Mouse (Mus musculus): ENCODE measurements around the gene Vsnl1. TPM values are rescaled to one million over a fixed set of nuclear protein-coding genes. Genes with fewer than 3 reads are reported as not detected.

Gene Vsnl1
- total and polyA plus RNA-seq, 3 experiments = 0.16 TPM; not detected in 2

- DNase-seq (ENCODE audit: low spot score) = no peak
- ATAC-seq (ENCODE audit: extremely low read depth, insufficient number of reproducible peaks, low FRiP score, poor library complexity, severe bottlenecking) = no peak
- TF ChIP-seq CTCF (IDR thresholded peaks at IDR 0.05; ENCODE audit: low read depth, low read length) (no peak), POLR2AphosphoS5 (IDR thresholded peaks at IDR 0.05; ENCODE audit: insufficient replicate concordance, low read depth, low read length) (no peak), GATA1 (IDR thresholded peaks at IDR 0.05; ENCODE audit: borderline replicate concordance, low read length) (no peak), TAL1 (conservative IDR thresholded peaks at IDR 0.05; ENCODE audit: low read depth, low read length) (no peak), GATA2 (IDR thresholded peaks at IDR 0.05; ENCODE audit: borderline replicate concordance, low read depth, low read length) (no peak)
- H3K9me3 ChIP-seq (replicated peaks) = no peaks in the 10 kb centered on the region
- H3K27me3 ChIP-seq (ENCODE audit: insufficient read depth, low read length) = no peaks in the 10 kb centered on the region
- no peaks in the 10 kb centered on the region for H3K36me3 ChIP-seq (replicated peaks)
- no peaks in the 10 kb centered on the region for H3K4me1 ChIP-seq (ENCODE audit: insufficient read depth, low read depth, low read length)
- H3K4me3 ChIP-seq (ENCODE audit: low read depth, low read length) = no peak overlapping the region
Observed at GRCm38 (mm10) chr12:11345963-11346362, 90.5 kb downstream of the Vsnl1 start.

GRCm38 (mm10) chr12:11342020-11342600, 94.3 kb downstream of the Vsnl1 start:
- DNase-seq (ENCODE audit: low spot score) = no peak
- no peaks in the 10 kb centered on the region for H3K9me3 ChIP-seq (replicated peaks)
- H3K4me1 ChIP-seq (ENCODE audit: insufficient read depth, low read depth, low read length) = no peaks in the 10 kb centered on the region
- TF ChIP-seq TAL1 (conservative IDR thresholded peaks at IDR 0.05; ENCODE audit: low read depth, low read length) (no peak), GATA1 (IDR thresholded peaks at IDR 0.05; ENCODE audit: borderline replicate concordance, low read length) (no peak), POLR2AphosphoS5 (IDR thresholded peaks at IDR 0.05; ENCODE audit: insufficient replicate concordance, low read depth, low read length) (no peak), GATA2 (IDR thresholded peaks at IDR 0.05; ENCODE audit: borderline replicate concordance, low read depth, low read length) (no peak), CTCF (IDR thresholded peaks at IDR 0.05; ENCODE audit: low read depth, low read length) (no peak)
- H3K4me3 ChIP-seq (ENCODE audit: low read depth, low read length) = no peak overlapping the region
- H3K27me3 ChIP-seq (ENCODE audit: insufficient read depth, low read length) = no peaks in the 10 kb centered on the region
- no peaks in the 10 kb centered on the region for H3K36me3 ChIP-seq (replicated peaks)
- ATAC-seq (ENCODE audit: extremely low read depth, insufficient number of reproducible peaks, low FRiP score, poor library complexity, severe bottlenecking) = no peak

GRCm38 (mm10) chr12:11338251-11338650, 98.2 kb downstream of the Vsnl1 start:
- no peak for DNase-seq (ENCODE audit: low spot score)
- H3K36me3 ChIP-seq (replicated peaks) = no peaks in the 10 kb centered on the region
- no peaks in the 10 kb centered on the region for H3K4me1 ChIP-seq (ENCODE audit: insufficient read depth, low read depth, low read length)
- 0 out of 2 replicates have a peak, but pooled peaks cover 2% of the 10 kb centered on the region for H3K27me3 ChIP-seq (ENCODE audit: insufficient read depth, low read length)
- ATAC-seq (ENCODE audit: extremely low read depth, insufficient number of reproducible peaks, low FRiP score, poor library complexity, severe bottlenecking) = no peak
- no peak overlapping the region for H3K4me3 ChIP-seq (ENCODE audit: low read depth, low read length)
- TF ChIP-seq GATA2 (IDR thresholded peaks at IDR 0.05; ENCODE audit: borderline replicate concordance, low read depth, low read length) (no peak), GATA1 (IDR thresholded peaks at IDR 0.05; ENCODE audit: borderline replicate concordance, low read length) (no peak), TAL1 (conservative IDR thresholded peaks at IDR 0.05; ENCODE audit: low read depth, low read length) (no peak), CTCF (IDR thresholded peaks at IDR 0.05; ENCODE audit: low read depth, low read length) (no peak), POLR2AphosphoS5 (IDR thresholded peaks at IDR 0.05; ENCODE audit: insufficient replicate concordance, low read depth, low read length) (no peak)
- H3K9me3 ChIP-seq (replicated peaks) = no peaks in the 10 kb centered on the region

GRCm38 (mm10) chr12:11336845-11337244, 99.6 kb downstream of the Vsnl1 start:
- ATAC-seq (ENCODE audit: extremely low read depth, insufficient number of reproducible peaks, low FRiP score, poor library complexity, severe bottlenecking) (no peak; the same call in 1 of the 2 replicates), DNase-seq (ENCODE audit: low spot score) (no peak)
- no peak for TF ChIP-seq GATA1 (IDR thresholded peaks at IDR 0.05; ENCODE audit: borderline replicate concordance, low read length)
- 0 out of 2 replicates have a peak, but pooled peaks have one; percentile 8 for TF ChIP-seq CTCF (IDR thresholded peaks at IDR 0.05; ENCODE audit: low read depth, low read length)
- TF ChIP-seq TAL1 (conservative IDR thresholded peaks at IDR 0.05; ENCODE audit: low read depth, low read length) = no peak
- TF ChIP-seq POLR2AphosphoS5 (IDR thresholded peaks at IDR 0.05; ENCODE audit: insufficient replicate concordance, low read depth, low read length) = no peak
- TF ChIP-seq GATA2 (IDR thresholded peaks at IDR 0.05; ENCODE audit: borderline replicate concordance, low read depth, low read length) = no peak
- H3K27me3 ChIP-seq (ENCODE audit: insufficient read depth, low read length) = peaks cover 2% of the 10 kb centered on the region; the same call in 1 of the 2 replicates
- H3K9me3 ChIP-seq (replicated peaks) = no peaks in the 10 kb centered on the region
- no peak overlapping the region for H3K4me3 ChIP-seq (ENCODE audit: low read depth, low read length)
- no peaks in the 10 kb centered on the region for H3K36me3 ChIP-seq (replicated peaks)
- H3K4me1 ChIP-seq (ENCODE audit: insufficient read depth, low read depth, low read length) = no peaks in the 10 kb centered on the region

GRCm38 (mm10) chr12:11326483-11326882, 109.9 kb downstream of the Vsnl1 start:
- H3K4me1 ChIP-seq (ENCODE audit: insufficient read depth, low read depth, low read length) = no peaks in the 10 kb centered on the region
- no peak for ATAC-seq (ENCODE audit: extremely low read depth, insufficient number of reproducible peaks, low FRiP score, poor library complexity, severe bottlenecking)

GRCm38 (mm10) chr12:11324480-11324879, 111.9 kb downstream of the Vsnl1 start:
- 0 out of 2 replicates have a peak, but pooled peaks cover 3% of the 10 kb centered on the region for H3K27me3 ChIP-seq (ENCODE audit: insufficient read depth, low read length)
- no peak for ATAC-seq (ENCODE audit: extremely low read depth, insufficient number of reproducible peaks, low FRiP score, poor library complexity, severe bottlenecking)
- no peaks in the 10 kb centered on the region for H3K9me3 ChIP-seq (replicated peaks)
- no peak overlapping the region for H3K4me3 ChIP-seq (ENCODE audit: low read depth, low read length)
- no peak for DNase-seq (ENCODE audit: low spot score)
- H3K4me1 ChIP-seq (ENCODE audit: insufficient read depth, low read depth, low read length) = no peaks in the 10 kb centered on the region
- peaks cover 10% of the 10 kb centered on the region for H3K36me3 ChIP-seq (replicated peaks)
- TF ChIP-seq CTCF (IDR thresholded peaks at IDR 0.05; ENCODE audit: low read depth, low read length) (no peak), GATA2 (IDR thresholded peaks at IDR 0.05; ENCODE audit: borderline replicate concordance, low read depth, low read length) (no peak), GATA1 (IDR thresholded peaks at IDR 0.05; ENCODE audit: borderline replicate concordance, low read length) (no peak), TAL1 (conservative IDR thresholded peaks at IDR 0.05; ENCODE audit: low read depth, low read length) (no peak), POLR2AphosphoS5 (IDR thresholded peaks at IDR 0.05; ENCODE audit: insufficient replicate concordance, low read depth, low read length) (no peak)

More at GRCm38 (mm10) chr12:11326483-11326882, 109.9 kb downstream of the Vsnl1 start:
- no peak overlapping the region for H3K4me3 ChIP-seq (ENCODE audit: low read depth, low read length)
- DNase-seq (ENCODE audit: low spot score) = no peak
- H3K27me3 ChIP-seq (ENCODE audit: insufficient read depth, low read length) = 0 out of 2 replicates have a peak, but pooled peaks cover 5% of the 10 kb centered on the region
- no peaks in the 10 kb centered on the region for H3K9me3 ChIP-seq (replicated peaks)
- no peaks in the 10 kb centered on the region for H3K36me3 ChIP-seq (replicated peaks)
- TF ChIP-seq GATA1 (IDR thresholded peaks at IDR 0.05; ENCODE audit: borderline replicate concordance, low read length) (no peak), TAL1 (conservative IDR thresholded peaks at IDR 0.05; ENCODE audit: low read depth, low read length) (no peak)

All from G1E (cell line).